Mouse (Mus musculus) CD4-positive, CD25-positive, alpha-beta regulatory T cell, adult 4 months (primary cell): Measurements from ENCODE around the gene Far2. TPM values are rescaled to one million over a fixed set of nuclear protein-coding genes. Genes with fewer than 3 reads are reported as not detected.
"Not testable (repeated sequence)": the region's sequence is repeated elsewhere in the genome, so short reads cannot be mapped to it uniquely, and the experiment has no call there.

Source experiments
- ATAC-seq: one replicate; pipeline ENCODE4 v1.8.0; 2017
- polyA plus RNA-seq, 2 experiments: library from polyadenylated mRNA; unstranded; fragments of 100-300 nt; shearing (Covaris generic); gene quantifications; one replicate each; pipeline ENCODE4 v1.2.1; 2017

Far2 gene
- polyA plus RNA-seq, 2 experiments from 2014 or later = 3.0 to 5.3 TPM

DNA sequence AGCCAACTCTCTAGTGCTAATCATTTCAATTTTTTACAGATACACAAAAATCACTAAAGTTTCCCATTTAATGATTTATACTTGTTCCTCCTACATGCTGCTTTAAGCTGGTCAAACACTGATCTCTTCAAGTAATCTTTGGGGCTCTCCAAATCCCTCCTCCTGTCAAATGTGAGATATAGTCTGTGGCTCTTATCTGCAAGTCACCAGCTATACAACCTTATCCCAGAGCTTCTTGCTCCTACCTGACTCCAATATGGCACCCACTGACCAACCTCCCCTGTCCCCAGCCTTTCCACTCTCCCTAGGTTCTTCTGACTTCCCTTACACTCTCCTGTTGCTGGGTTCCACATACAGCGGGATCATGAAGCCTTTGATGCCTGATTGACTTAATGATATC is 70.6 kb downstream of the Far2 start:
- no peak for ATAC-seq

DNA sequence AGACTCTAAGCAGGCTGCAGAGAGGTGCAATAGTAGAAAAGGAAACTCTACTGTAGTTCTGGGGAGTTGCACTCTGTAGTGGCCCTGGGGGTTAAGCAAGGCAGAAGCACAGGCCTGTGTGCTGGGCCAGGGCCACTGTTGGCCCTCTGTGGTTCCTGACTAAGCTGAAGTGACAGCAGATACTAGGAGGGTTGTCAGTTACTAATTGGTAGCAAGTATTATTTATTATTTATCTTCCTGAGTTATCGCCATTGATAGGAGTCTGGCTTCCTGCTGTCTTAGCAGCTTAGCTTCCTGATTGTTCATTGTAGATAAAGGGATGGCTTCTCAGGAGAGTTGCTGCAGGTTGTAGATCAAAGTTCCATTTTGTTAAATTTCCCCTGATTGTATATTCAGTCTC is 73.6 kb downstream of the Far2 start:
- ATAC-seq = no peak

DNA sequence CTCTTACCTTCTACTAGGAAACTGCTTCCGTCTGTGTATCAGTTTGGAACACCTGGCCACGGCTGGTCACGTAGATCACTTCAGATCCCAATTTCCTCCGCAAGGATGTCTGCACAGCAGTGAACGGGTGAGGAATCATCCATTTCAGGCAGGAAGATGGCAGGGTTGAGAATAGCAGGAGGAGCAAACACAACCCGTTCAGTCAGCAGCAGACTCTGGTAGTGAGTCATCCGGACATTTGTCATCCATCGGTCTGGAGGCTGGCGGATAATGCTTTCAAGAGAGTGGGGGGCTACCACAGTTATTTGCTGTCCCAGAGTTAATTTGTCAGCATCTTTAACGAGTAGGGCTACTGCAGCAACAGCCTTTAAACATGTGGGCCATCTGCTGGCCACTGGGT is 79.8 kb downstream of the Far2 start:
- ATAC-seq = not testable (repeated sequence)

DNA sequence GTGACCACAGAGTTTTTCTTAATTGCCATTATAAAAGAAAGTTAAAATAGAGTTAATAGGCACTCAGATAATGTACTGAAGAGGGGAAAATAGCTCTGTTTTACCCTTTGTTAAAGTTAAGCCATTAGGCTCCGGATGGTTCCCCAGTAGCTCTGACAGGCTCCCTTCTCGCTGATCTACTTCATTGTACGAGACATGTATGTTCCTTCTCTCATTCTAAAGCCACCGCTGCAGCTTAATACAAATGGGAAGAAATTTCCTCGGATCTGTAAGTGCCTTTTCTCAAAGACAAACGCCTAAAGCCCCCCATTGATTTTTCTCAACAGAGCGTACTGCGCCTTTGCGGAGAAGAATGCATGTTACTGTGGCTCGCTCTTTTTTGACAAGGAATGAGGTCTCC is 85.3 kb downstream of the Far2 start:
- no peak for ATAC-seq

DNA sequence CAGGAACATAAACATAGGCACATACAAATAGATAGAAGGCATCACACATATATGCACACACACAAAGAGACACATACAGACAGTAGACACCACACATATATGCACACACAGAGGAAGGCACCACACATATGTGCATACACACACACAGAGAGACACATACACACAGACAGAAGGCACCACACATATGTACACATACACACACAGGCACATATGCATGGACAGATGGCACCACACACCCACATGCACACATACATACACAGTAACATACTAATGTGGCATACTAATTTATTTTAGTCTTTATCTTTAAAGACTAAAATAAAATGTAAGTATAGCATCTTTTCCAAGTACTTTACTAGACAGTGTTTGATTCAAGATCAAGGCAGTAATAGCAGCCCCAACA is 86.5 kb downstream of the Far2 start:
- ATAC-seq = no peak

DNA sequence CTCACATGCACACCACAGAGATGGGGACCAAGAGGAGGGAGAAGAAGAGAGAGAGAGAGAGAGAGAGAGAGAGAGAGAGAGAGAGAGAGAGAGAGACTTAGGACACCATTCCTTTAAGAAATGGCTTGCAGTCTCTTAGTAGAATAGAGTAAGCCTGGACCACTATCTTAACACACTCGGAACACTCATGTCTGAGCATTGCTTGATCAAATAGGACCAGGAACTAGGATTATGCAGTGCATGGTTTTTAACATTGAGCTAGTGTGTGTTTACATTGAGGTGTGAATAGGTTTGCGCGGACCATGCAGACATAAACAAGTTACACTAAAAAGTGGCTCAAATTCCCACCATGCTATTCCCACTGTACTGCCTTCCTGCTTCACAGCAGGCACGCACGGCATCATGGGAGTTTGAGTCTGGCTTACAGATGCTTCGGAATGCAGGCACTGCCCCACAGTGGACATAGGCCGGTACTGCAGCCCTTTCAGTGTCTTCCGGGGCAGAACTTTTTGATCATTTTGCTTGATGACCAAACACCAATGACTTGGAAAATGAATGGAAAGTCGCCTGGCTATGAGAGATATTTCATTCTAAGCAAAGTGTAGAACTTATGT is 88.8 kb downstream of the Far2 start:
- ATAC-seq = no peak

DNA sequence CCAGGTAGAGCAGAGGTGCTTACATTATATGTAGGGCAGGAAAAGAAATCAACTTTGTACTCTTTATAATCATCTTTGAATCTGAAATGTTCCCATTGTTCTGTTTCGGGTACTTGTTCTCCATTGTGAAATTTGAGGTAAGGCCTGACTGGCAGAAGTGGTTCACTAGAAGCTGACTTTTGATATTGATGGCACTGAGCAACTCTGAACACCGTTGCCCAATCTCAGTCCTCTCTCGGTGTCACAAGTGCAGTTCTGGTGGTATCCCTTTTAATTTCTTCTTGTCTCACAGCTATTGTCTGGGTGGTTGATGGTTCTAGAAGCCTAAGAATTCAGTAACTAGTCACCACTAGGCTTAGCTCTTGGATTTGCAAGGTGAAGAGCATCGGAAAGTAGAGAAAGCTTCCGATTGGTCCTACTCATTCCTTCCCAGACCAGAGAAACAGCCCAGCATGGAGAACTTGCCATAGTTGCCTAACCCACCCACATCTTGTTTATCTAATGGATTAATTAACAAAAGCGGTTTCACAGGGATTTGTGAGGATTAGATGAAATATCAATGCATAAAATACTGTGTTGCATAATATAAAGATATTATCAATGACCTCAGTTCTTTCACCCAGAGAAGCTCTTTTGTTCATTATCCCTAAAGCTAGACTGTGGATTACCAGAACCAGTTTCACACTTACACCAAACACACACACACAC is 92.4 kb downstream of the Far2 start:
- ATAC-seq = no peak

DNA sequence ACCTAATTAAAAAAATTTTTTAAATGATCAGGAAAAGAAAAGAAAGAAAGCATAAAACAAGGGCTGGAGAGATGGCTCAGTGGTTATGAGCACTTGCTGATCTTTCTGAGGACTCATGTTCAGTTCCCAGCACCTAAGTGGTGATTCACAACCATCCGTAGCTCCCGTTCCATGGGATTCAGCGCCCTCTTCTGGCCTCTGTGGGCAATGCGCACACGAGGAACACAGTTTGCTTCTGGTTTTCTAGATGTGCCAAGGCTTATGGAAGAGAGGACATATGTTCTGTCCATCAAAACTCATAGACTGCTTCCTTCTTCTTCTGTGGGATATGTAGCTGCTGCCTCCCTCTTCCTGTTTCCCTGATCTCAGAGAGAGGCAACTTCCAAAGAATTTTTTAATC is 94.8 kb downstream of the Far2 start:
- no peak for ATAC-seq

DNA sequence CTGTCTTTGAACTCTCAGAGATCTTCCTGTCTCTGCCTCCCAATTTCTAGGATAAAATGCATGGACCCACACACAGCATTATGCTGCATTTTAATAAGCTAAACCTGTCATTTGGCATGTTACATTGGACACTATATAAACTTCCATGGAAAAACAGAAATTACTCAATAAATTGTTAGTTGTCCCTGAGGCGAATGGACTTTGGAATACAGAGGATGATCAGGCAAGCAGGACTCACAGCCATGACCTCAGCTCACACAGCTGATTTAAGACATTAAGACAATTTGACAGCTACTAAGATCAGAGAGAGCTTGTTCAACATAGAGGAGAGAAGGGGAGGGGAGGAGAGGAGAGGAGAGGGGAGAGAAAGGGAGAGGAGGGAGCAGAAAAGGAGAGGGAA is 95.4 kb downstream of the Far2 start:
- no peak for ATAC-seq

DNA sequence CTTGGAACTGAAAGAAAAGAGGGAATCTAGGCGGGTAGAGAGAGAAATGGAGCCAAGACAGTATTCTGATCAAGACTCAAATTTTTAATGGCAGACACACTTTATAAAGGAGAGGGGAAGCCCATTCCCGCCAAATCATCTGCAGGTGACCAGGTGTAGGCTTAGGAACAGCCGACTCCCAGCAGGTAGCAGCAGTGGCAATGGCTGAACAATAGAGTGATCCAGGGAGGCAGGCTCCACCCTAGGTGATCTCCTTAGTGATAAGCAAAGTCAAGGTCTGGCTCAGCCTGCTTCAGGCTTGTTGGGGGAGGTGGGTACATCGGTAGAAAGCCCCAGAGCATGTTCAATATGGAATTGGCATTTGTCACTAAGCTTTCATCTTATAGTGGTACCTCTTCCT is 105.2 kb downstream of the Far2 start:
- ATAC-seq = not testable (repeated sequence)

DNA sequence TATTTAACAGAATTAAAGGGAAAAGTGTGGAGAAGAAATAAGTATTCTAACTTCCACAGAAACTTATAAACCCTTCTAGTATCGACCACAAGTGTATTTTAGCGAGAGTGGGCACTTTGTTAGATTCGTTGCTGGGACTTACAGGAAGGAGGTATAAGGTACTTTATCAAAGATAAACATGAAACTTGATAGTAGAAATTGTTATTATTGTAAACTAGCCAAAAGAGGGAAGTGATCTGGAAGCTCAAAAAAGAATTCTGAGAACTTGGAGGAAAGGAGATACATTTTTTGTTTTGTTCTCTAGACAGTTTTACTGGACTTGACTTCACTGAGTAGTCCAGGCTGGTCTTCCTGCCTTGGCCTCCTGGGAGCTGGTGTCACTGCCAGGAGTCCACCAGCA is 125.8 kb downstream of the Far2 start:
- ATAC-seq = no peak

DNA sequence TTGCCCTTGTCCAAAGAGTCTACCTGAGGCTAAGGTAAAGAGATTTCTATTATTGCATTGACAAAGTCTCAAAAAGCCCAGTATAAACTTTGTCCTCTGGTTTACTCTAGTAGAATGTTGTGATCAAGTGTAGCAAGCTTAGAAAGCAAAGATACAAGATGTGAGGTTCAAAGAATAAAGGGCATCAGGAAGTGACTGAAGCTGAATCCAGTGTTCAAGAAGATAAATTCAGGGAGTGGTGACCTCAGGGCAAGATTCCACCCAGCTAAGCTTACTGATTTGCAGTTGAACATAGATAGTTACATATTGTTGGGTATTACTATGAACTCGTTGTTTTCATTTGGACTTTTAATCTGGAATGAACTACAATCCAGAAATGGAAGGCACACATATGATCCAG is 138.6 kb downstream of the Far2 start:
- no peak for ATAC-seq

DNA sequence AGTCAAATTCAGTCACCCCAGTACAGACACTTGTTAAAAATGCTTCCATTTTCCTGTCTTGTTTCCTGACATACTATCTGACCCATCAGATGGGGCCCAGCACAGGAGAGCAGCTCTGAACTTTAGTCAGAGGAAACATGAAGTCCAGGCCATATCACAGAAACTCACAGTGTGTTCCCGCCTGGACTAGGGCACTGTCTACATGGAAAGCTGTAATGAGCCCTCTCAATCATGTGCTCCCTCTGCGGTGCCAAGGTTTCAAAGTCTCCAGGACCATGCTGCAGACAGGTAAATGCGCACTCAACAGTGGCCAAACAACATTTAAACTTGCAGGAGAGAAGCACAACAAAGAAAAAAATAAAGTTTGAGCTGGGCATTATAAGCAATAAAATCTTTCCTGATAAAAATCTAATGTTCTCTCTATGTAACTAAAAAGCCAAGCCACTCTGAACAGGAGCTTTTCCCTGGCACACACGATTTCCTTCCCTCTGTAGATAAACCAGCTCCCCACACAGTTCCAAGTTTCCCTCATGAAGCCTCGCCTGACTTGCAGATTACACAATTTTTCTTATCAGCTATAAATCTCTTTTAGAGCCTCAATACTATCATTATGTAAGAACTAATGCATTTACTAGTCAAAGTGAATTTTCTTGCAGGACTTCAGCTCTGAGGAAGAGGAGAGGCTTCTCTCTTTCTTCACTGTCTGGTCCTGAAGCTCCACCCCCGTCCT is 147.1 kb downstream of the Far2 start:
- ATAC-seq = no peak

DNA sequence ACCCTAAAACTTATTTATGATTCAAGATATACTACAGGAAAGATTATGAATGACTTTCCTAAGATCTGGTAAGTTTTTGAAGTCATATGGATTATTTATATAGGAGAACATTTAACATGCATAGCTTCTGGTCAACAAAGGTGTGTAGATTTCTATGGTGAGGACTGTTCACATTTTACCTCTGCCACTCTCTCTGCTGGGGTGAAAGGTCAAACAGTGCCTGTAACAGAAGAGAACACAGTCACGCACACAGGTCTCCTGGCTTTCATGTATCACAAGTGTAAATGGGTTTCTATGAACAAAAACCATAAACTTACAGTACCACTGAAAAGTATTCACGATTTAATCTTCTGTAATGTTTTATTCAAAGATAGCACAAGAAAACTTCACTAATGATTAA is 152.1 kb downstream of the Far2 start:
- ATAC-seq = no peak

DNA sequence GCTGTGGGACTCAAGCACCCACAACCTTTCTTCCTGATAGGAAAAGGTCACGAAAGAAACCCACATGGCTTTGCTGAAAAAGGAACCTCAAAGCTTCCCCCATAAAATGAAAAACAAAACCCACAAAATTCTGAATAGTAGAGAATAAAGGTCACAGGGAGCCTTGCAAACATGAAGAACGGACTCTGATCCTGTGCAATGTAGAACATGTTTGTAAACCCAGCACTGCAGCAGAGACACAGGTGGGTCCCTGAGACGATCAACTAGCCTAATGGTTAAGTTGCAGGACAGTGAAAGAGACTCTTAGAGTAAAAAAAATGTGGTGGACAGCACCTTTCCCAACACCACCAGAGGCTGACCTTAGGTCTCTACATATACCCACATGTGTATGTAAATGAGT is 152.7 kb downstream of the Far2 start:
- no peak for ATAC-seq

DNA sequence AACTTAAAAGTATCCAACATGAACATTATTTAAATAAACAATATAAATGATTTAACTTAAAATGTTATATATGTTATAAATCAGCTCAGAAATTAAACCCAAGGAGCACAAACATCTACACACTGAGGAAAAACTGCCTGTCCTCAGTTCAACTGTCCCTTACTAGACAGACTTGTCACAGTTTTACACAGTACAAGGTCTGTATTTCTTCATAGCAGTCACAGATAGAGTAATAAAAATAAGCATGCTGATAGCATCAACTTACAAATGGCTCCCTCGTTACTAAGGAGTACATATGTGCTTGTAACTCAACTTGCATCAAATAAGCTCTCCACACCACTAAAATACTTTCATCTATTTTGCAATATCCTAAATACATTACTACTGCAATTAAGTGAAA is 158.1 kb downstream of the Far2 start:
- ATAC-seq = no peak

DNA sequence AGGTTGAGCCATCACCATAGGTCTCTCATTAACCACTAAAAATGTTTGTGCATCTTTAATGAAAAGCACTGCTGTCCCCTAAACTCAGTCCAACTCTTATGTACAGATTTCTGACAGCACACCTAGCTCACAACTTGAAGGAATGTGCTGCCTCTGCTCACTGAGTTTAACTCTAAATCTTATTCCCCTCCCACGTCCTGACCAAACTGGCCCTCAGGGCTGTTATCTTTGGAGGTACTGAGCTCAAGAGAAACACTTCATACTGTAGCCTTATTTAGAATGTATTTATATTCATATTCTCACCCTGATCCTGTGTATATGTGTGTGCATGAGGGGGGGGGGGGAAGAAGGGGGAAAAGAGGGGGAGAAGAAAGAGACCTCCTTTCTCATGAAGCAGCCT is 160.5 kb downstream of the Far2 start:
- no peak for ATAC-seq

DNA sequence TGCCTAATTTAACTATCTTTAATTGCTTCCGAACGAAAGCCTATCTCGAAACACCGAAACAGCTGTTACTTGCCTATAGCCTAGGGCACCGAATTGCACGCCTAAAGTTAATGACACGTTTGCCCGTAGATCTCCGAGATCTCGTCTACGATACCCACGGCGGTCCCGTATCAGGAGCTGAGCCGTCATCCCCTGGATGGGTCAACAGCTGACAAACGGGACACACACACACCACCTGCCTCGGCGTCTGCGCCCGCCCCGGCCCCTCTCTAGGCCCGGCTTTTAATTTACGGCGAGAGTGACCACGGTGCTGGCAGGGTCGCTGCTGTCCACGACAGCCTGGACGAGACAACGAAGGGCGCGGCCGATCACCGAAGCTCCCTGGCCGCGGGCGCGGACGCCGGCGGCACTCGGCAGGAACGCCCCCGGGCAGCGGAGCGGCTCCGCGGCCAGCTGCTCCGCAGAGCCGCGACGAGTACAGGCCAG is 164.4 kb downstream of the Far2 start:
- ATAC-seq = peak; percentile 6

DNA sequence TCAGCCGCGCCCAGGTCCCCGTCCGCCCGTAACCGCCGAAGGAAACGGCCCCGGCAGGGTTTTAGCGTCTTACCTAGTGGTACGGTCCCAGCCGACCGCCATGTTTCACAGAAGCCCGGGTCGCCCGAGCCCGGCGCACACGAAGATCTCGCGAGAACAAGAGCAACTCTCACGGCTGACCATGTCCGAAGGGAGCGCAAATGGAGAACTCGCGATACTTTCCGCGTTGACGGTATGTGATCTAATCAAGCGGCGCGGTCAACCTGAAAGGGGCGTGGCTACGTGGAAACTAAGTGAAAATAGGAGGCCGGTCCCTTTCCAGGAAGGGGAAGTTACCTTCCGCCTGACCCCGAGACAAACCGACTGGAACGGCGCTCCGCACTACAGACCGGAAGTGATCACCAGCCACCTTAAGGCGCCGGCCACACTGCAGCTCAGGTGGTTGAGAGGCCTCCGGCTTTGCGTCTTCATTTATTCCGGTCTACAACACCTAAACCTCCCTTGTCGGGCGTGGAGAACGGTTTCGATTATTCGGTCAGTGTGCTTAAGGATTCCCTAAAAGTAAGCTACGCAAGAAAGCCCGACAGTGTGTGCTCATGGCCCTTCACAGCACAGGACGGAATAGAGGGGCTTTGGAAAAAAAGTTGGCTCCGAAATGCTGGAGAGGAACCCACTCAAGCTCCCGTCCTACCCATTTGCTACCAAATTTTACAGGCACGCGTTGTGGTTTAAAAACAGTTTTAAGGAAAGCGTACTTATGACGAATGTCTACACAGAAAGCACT is 165.0 kb downstream of the Far2 start, which contains the start of gene Ergic2:
Gene Ergic2, minus strand, starts transcription at position 478 of the 784 bp plus-strand sequence.
- peak; percentile 89 for ATAC-seq

DNA sequence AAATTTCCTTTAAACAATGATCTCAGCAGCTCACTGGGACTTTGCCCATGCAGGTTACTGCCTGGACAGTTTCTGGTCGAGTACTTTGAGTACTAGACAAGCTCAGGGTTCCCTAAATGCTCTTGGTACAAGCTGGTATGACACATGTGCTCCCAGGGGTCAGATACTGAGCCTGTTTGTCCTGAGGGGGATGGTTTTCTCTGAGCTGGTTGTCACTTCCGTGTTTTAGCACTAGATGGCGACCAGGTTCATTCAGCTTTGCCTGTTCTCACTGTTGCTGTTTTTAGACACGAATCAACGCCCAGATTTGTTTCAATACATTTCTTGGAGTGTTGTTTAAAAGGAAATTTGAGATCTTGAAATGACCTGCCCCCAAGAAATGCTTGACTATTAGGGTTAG is 167.7 kb downstream of the Far2 start:
- ATAC-seq = no peak

DNA sequence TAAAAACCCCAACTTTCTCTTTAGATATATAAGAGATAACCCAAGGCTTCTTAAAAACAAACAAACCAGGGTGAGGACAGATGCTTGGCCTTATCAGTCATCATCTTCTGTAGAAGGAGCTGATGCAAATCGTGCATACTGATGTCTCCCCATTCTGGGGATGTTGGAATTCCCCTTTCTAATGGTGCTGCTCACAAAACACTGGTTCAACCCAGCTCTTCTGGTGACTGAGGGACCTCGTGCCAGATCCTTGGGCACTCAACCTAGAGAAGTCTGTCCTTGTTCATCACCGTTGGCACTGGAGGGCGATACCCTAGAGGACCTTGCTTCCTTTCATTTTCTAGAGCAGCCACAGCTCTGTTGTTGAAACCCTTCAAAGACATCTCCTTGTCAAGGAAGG is 169.7 kb downstream of the Far2 start:
- no peak for ATAC-seq

DNA sequence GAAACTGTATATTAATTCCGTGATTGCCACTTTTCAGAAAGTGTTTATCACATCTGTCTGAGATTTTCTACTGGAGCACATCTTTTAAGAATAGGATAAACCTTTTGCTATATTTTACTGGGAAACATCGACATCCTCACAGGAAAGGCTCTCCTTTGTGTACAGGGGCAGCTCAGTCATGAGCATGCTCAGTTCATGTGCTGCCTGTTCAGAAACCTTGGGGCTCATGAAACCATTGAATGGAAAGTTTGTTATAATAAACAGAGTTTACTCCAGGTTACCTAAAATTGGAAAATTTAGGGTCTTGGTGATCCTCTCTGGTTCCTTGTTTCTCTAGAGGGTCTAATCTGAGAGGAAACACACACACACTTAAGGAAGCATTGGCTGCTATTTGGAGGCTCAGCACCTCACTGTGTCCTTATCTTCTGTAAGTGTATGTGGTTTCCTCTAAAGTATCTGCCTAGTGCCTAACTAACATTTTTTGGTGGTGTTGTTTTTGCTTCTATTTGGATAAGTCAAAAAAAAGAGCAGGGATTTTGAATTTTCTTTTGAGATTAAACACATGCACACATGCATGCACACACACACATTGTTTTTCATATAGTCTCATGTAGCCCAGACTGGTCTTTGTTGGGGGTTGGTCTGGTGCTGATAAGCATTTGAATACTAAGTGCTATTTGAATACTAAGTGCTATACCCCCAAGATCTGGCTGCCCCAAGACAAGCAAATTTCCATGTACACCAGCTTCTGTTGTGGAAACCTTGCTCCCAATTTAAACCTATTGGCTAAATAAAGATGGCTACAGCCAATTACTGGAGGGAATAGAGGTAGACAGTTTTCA is 171.4 kb downstream of the Far2 start:
- no peak for ATAC-seq
